Mouse (Mus musculus) cerebellum, adult 9-10 months (tissue): ENCODE measurements at regions not wholly inside any gene's neighbourhood (a gene's known extent, or its start where the extent isn't known, plus 50 kb on each side); places are given as distances from the start of the nearest gene placed in this dataset.

ENCODE experiments used
- DNase-seq: peaks from one replicate; pipeline ENCODE4 v3.0.0; 2022

GRCm38 (mm10) chr6:59713004-59713403 is 286.9 kb upstream of the Gprin3 start:
- no peak for DNase-seq

DNA sequence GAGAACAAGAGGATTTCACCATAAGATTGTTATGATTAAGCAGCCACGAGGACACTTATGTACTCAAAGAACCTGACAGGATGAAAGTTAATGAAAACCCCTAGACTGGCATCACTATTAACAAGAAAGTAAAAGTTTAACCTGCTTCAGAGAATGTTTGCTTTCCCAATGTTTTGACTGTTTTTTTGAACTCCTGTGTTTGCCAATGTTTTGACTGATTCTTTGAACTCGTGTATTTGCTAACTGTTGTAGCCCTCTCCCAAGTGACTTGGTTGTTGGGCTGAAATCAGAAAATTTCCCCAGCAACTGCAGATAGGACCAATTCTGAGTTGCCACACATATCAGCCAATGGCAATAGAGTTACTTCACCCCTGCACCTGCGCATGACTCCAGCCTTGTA is 258.9 kb upstream of the Gprin3 start:
- no peak for DNase-seq

DNA sequence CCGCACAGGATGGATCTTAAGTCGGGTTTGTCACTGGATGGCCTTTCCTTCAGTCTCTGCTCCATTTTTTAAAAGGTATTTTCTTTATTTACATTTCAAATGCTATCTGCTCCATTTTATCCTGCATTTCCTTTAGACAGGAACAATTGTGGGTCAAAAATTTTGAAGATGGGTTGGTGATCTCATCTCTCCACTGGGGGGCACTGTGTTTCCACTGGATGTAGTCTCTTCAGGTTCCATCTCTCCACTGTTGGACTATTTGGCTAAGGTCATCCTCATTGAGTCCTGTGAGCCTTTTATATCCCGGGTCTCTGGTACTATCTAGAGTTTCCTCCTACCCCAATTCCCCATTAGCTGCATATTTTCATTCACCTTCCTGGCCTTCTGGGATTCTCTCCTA is 241.3 kb upstream of the Gprin3 start:
- peak; percentile 1 for DNase-seq
